Mouse (Mus musculus) liver, adult 10 weeks (tissue): Measurements from ENCODE around the gene Cetn3. TPM values are rescaled to one million over a fixed set of nuclear protein-coding genes. Genes with fewer than 3 reads are reported as not detected.

ENCODE experiments used
- polyA plus RNA-seq: library from polyadenylated mRNA; stranded (reverse); fragments of 350-450 nt; fragmentation: Illumina TruSeq; extraction: RNeasy Lipid Tissue Mini Kit (QIAGEN cat#74804); gene quantifications from one replicate; pipeline ENCODE4 v1.2.3, GENCODE M21; 2014; ENCODE audit warnings: low read depth, low replicate concordance

Cetn3 gene
- 98.5 TPM for polyA plus RNA-seq

GRCm38 (mm10) chr13:81782971-81783404 lies at the start of gene Cetn3:
Gene Cetn3 (plus strand): TSS chr13:81783077.

Other genes with a start within 250 kb of the Cetn3 start
- gene Adgrv1, start 149.9 kb upstream of the Cetn3 start, polyA plus RNA-seq: 2.0 TPM
- 54.9 TPM for gene Lysmd3, start 125.4 kb upstream of the Cetn3 start, polyA plus RNA-seq
- 17.8 TPM for gene Polr3g, start 72.1 kb upstream of the Cetn3 start, polyA plus RNA-seq
- gene Mblac2, start 71.7 kb upstream of the Cetn3 start, polyA plus RNA-seq: 18.0 TPM